Mouse (Mus musculus) hindbrain, embryonic 14.5 days (tissue): ENCODE results near the gene Adra2b. TPM values are rescaled to one million over a fixed set of nuclear protein-coding genes. Genes with fewer than 3 reads are reported as not detected.
A peak's percentile ranks its signal among the peaks of the same experiment; 100 is the strongest.

Experiments used
- ATAC-seq: fragments of 200-750 bp; cut with Nextera tagmentation; 2 replicates; pipeline ENCODE4 v1.8.0; 2017; ENCODE audit warnings: moderate number of reproducible peaks, mild to moderate bottlenecking, moderate TSS enrichment, moderate library complexity; ENCODE audit not compliant: low FRiP score
- DNase-seq: peaks from one replicate; pipeline ENCODE4 v3.0.0-alpha.2; 2015; ENCODE audit warnings: low spot score
- H3K27ac ChIP-seq: fragments of 300-500 bp; sonication (generic); 2 replicates; pipeline ENCODE4 v1.5.1; 2014; ENCODE audit warnings: mild to moderate bottlenecking, moderate library complexity
- H3K27me3 ChIP-seq: fragments of 300-500 bp; sonication (generic); 2 replicates; pipeline ENCODE4 v1.6.1; 2014; ENCODE audit warnings: mild to moderate bottlenecking, low read length, mixed read lengths; ENCODE audit not compliant: control insufficient read depth, insufficient read depth
- H3K36me3 ChIP-seq: fragments of 300-500 bp; sonication (generic); replicated peaks from 2 replicates; pipeline ENCODE4 v1.6.1; 2014; ENCODE audit not compliant: control insufficient read depth, insufficient read depth
- H3K4me1 ChIP-seq: fragments of 300-500 bp; sonication (generic); replicated peaks from 2 replicates; pipeline ENCODE4 v1.6.1; 2014; ENCODE audit warnings: antibody characterized with exemption, low read length, mixed read lengths; ENCODE audit not compliant: control insufficient read depth, insufficient read depth
- H3K4me2 ChIP-seq: fragments of 300-500 bp; sonication (generic); replicated peaks from 2 replicates; pipeline ENCODE4 v1.6.1; 2014; ENCODE audit warnings: mild to moderate bottlenecking, moderate library complexity
- H3K4me3 ChIP-seq: fragments of 300-500 bp; sonication (generic); replicated peaks from 2 replicates; pipeline ENCODE4 v1.5.1; 2014; ENCODE audit warnings: mild to moderate bottlenecking, low read length
- H3K9ac ChIP-seq: fragments of 300-500 bp; sonication (generic); 2 replicates; pipeline ENCODE4 v1.6.1; 2014
- H3K9me3 ChIP-seq: fragments of 300-500 bp; sonication (generic); 2 replicates; pipeline ENCODE4 v1.6.1; 2016; ENCODE audit warnings: low read length; ENCODE audit not compliant: control insufficient read depth
- WGBS: fragments of 180-500 bp; shearing (Covaris S2); extraction: QIAGEN DNeasy Blood & Tissue Kit; methylation state at CpG from one replicate; pipeline ENCODE4 v1.1.7; 2014; 5-methylcytosine and 5-hydroxymethylcytosine counted together
- polyA plus RNA-seq: library from polyadenylated mRNA; unstranded; fragments of >200 nt; fragmentation: Nextera tagmentation; extraction: Ambion mirVana; gene quantifications from 2 replicates; pipeline ENCODE4 v1.2.1, GENCODE M21; 2014

Gene Adra2b
- polyA plus RNA-seq, 1 experiment from 2014 or later, result 0.79 TPM

- H3K36me3 ChIP-seq, result no peaks in the 10 kb centered on the region
- ATAC-seq, result peak; percentile 25; the same call in 1 of the 2 replicates
- no peak for DNase-seq
- 2% methylated on average over 28 of the region's 28 CpGs for WGBS
- no peak overlapping the region for H3K27ac ChIP-seq
- H3K4me2 ChIP-seq, result peak overlapping the region; percentile 62
- H3K4me1 ChIP-seq, result 0 out of 2 replicates have a peak, but pooled peaks cover 4% of the 10 kb centered on the region
- peaks cover 62% of the 10 kb centered on the region for H3K27me3 ChIP-seq
- H3K9ac ChIP-seq, result 0 out of 2 replicates have a peak overlapping the region, but pooled peaks have one; percentile 25
- no peaks in the 10 kb centered on the region for H3K9me3 ChIP-seq
- H3K4me3 ChIP-seq, result peak overlapping the region; percentile 35
Observed at GRCm38 (mm10) chr2:127363282-127363652, 259 bp downstream of the Adra2b start.

DNA sequence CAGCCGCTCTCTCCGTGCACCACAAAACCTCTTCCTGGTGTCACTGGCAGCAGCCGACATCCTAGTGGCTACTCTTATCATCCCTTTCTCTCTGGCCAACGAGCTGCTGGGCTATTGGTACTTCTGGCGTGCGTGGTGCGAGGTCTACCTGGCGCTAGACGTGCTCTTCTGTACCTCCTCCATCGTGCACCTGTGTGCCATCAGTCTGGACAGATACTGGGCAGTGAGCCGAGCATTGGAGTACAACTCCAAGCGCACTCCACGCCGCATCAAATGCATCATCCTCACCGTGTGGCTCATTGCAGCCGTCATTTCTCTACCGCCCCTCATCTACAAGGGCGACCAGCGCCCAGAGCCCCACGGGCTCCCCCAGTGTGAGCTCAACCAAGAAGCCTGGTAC, 688 bp downstream of the Adra2b start:
- Histone ChIP-seq H3K9me3 (no peaks in the 10 kb centered on the region), H3K36me3 (no peaks in the 10 kb centered on the region), H3K9ac (no peak overlapping the region), H3K4me3 (peak overlapping the region; percentile 35), H3K27ac (no peak overlapping the region), H3K4me2 (peak overlapping the region; percentile 62), H3K4me1 (0 out of 2 replicates have a peak, but pooled peaks cover 4% of the 10 kb centered on the region), H3K27me3 (peaks cover 62% of the 10 kb centered on the region)
- no peak for DNase-seq
- 5% methylated on average over 20 of the region's 20 CpGs for WGBS
- ATAC-seq, result no peak

DNA sequence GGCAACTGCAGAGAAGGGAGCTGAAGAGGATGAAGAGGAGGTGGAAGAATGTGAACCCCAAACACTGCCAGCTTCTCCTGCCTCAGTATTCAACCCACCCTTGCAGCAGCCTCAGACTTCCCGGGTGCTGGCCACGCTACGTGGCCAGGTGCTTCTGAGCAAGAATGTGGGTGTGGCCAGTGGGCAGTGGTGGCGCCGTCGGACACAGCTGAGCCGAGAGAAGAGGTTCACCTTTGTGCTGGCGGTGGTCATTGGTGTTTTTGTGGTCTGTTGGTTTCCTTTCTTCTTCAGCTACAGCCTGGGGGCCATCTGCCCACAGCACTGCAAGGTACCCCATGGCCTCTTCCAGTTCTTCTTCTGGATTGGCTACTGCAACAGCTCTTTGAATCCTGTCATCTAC, 1.4 kb downstream of the Adra2b start:
- Histone ChIP-seq H3K27ac (no peak overlapping the region), H3K27me3 (peaks cover 62% of the 10 kb centered on the region), H3K9ac (no peak overlapping the region), H3K4me1 (0 out of 2 replicates have a peak, but pooled peaks cover 4% of the 10 kb centered on the region), H3K4me2 (no peak overlapping the region; the same call in 1 of the 2 replicates), H3K9me3 (no peaks in the 10 kb centered on the region), H3K36me3 (no peaks in the 10 kb centered on the region), H3K4me3 (no peak overlapping the region)
- DNase-seq (no peak), ATAC-seq (no peak)
- 20% methylated on average over 8 of the region's 8 CpGs for WGBS

DNA sequence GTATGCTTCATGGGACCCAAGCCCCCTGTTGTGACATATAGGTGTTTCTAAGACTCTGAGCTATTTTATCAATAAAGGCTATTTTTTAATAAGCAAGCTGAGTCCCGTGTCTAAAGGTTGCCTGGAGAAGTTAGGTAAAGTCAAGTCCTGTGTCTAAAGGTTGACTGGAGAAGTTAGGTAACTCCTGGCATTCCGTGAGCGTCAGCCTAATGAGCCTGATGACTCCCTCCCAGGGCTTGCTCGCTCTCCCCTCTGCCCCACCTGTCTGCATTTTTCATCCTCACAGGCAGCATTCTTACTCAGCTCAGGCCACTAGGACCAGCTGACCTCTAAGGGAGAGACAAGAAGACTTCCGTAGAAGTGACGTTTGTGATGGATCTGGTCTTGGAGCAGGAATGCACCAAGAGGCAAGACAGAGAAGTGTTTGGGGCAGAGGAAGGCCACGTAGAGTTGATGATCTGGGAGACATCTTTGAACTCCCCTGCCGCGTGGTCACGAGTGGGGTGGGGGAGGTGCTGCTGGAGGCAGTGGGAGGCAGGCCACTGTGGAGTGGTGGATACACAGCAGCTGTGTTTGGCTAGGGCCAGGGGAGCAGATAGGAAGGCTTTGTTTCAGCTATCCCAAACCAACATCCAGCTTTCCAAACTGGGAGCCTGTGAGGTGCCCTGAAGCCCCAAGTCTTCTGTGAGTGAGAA, 4.3 kb downstream of the Adra2b start:
- Histone ChIP-seq H3K4me2 (no peak overlapping the region), H3K27ac (no peak overlapping the region), H3K4me1 (0 out of 2 replicates have a peak, but pooled peaks cover 4% of the 10 kb centered on the region), H3K36me3 (no peaks in the 10 kb centered on the region), H3K4me3 (no peak overlapping the region), H3K27me3 (peaks cover 44% of the 10 kb centered on the region), H3K9me3 (no peaks in the 10 kb centered on the region), H3K9ac (no peak overlapping the region)
- no peak for DNase-seq
- ATAC-seq, result no peak
- 73% methylated on average over 10 of the region's 10 CpGs for WGBS

DNA sequence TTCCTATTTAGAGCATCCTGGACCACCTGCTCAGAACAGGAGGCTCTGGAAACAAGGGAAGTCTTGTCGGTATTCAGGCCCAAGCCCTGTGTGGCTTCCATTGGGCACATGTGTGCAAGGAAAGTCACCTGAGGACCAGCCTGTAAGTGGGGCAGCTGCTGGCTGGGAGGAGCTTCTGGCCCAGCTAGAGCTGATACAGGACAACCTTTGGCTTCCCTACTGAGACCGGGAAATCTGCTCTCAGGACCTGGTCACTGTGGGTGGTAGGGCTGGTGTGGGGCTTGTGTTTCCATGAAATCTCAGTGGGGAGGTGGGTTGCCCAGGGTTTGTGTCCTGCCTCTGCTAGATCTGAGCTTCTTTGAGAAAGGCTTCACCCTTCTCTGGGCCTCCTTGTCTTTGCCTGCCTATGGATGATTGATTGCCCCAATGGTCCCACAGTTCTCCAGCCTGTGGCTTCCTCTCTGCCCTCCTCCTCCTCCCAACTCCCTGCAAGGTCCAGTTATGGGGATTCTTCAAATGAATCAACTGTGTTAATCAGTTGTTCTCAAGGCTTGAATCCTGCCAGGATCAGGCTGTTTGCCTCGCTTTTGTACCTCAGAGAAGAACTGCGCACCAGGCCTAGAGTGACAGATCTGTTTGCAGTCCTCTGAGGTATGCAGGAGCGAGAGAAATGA, 6.8 kb downstream of the Adra2b start:
- H3K4me2 ChIP-seq, result no peak overlapping the region

DNA sequence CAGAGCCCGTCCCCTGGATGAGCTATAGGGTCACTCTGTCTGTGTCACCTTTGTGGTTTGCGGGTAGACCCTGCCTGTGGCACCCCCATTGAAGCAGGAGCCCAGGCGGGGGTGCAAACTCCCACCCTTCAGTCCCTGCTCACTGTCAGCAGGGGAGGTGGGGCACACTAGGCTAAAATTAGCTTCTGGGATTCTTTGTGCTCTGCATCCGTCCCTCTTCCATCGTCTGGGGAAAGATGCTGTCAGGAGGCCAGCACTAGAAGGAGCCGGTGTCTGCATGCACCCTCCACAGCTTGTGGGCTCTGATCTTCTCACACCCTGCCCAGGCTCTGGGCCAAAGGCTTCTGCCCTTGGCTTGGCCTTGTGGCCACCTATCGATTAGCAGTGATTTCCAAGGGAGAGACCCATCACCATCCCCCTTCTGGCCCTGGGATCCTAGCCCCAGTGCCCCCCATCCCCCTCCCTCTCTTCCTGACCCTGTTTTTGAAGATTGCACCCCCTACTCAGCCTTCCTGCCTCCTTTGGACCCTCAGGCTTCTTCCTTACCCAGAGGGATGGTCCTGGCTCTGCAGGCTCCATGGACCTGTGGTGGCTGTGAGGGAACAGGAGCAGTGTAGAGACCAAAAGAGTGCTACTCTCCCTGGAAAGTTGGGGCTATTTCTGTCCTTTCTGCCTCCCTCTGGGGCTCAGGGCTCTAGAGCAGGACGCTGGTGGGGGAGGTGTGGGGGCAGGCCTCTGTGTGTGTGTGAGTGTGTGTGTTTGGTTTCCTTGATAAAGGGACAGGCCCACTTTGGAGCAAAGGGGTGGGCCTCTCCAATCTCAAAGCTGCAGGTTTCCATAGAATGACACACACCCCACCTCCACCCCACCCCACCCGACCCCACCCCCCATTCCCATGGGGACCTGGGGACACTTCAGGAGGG, 7.8 kb downstream of the Adra2b start:
- Histone ChIP-seq H3K9ac (no peak overlapping the region), H3K4me3 (no peak overlapping the region), H3K27me3 (peaks cover 11% of the 10 kb centered on the region), H3K9me3 (no peaks in the 10 kb centered on the region), H3K4me2 (no peak overlapping the region), H3K27ac (no peak overlapping the region), H3K4me1 (no peaks in the 10 kb centered on the region), H3K36me3 (no peaks in the 10 kb centered on the region)
- DNase-seq (no peak), ATAC-seq (no peak)
- 55% methylated on average over 9 of the region's 9 CpGs for WGBS

More for the DNA sequence above, 6.8 kb downstream of the Adra2b start:
- H3K9ac ChIP-seq, result no peak overlapping the region
- H3K27me3 ChIP-seq, result peaks cover 20% of the 10 kb centered on the region
- no peak overlapping the region for H3K4me3 ChIP-seq
- DNase-seq (no peak), ATAC-seq (no peak)
- H3K27ac ChIP-seq, result no peak overlapping the region
- WGBS, result 60% methylated on average over 5 of the region's 5 CpGs
- H3K36me3 ChIP-seq, result no peaks in the 10 kb centered on the region
- H3K4me1 ChIP-seq, result no peaks in the 10 kb centered on the region
- H3K9me3 ChIP-seq, result no peaks in the 10 kb centered on the region

- Histone ChIP-seq H3K9ac (no peak overlapping the region), H3K4me3 (no peak overlapping the region), H3K36me3 (no peaks in the 10 kb centered on the region), H3K4me1 (no peaks in the 10 kb centered on the region), H3K27me3 (peaks cover 4% of the 10 kb centered on the region; the same call in 1 of the 2 replicates), H3K9me3 (no peaks in the 10 kb centered on the region), H3K27ac (no peak overlapping the region), H3K4me2 (no peak overlapping the region)
- no peak for ATAC-seq
- 71% methylated on average over 1 of the region's 1 CpGs for WGBS
- no peak for DNase-seq
Observed at GRCm38 (mm10) chr2:127371484-127371861, 8.5 kb downstream of the Adra2b start.

DNA sequence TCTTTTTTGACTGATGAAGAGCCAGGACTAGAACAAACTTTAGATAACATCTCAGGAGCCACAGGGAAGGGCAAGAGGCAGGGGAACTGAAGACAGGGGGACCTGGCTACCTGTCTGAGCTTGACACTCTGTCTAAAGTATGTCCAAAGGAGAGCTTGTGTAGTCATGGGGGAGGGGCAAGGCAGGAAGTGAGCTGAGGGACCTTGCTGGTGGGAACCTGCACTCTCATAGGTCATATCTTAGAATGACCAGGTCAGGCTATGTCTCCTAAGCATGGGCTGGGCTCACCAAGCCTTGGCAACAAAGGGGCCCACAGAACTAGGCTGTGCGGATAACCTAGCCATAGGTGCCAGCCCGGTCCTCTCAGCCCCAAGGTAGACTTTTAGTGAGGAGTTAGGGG, 9.1 kb downstream of the Adra2b start:
- no peak for DNase-seq
- H3K9ac ChIP-seq, result no peak overlapping the region
- no peak for ATAC-seq
- 87% methylated on average over 2 of the region's 2 CpGs for WGBS
- H3K27ac ChIP-seq, result no peak overlapping the region
- no peak overlapping the region for H3K4me3 ChIP-seq
- no peaks in the 10 kb centered on the region for H3K36me3 ChIP-seq
- no peaks in the 10 kb centered on the region for H3K9me3 ChIP-seq
- 0 out of 2 replicates have a peak, but pooled peaks cover 3% of the 10 kb centered on the region for H3K27me3 ChIP-seq
- H3K4me2 ChIP-seq, result no peak overlapping the region
- no peaks in the 10 kb centered on the region for H3K4me1 ChIP-seq

DNA sequence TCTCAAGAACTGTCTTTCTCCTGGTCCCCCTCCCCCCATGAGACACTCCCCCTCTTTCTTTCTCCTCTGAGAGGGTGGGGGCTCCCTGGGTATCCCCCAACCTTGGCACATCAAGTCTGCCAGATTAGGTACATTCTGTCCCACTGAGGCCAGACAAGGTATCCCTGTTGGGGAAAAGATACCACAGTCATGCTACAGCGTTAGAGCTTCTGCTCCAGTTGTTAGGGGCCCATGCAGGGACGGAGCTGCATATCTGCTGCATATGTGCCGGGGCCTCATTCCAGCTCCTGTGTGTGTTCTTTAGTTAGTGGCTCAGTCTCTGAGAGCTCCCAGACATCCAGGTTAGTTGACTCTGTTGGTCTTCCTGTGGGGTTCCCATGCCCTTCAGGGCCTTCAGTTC, 11.1 kb downstream of the Adra2b start:
- no peak overlapping the region for H3K4me2 ChIP-seq
- no peak for ATAC-seq
- H3K9ac ChIP-seq, result no peak overlapping the region
- no peak for DNase-seq
- H3K4me1 ChIP-seq, result no peaks in the 10 kb centered on the region
- no peaks in the 10 kb centered on the region for H3K27me3 ChIP-seq
- no peaks in the 10 kb centered on the region for H3K36me3 ChIP-seq
- no peaks in the 10 kb centered on the region for H3K9me3 ChIP-seq
- no peak overlapping the region for H3K27ac ChIP-seq
- WGBS, result 89% methylated on average over 3 of the region's 3 CpGs
- no peak overlapping the region for H3K4me3 ChIP-seq
